Mouse (Mus musculus): Measurements from ENCODE around the gene Coro1c. TPM values are rescaled to one million over a fixed set of nuclear protein-coding genes. Genes with fewer than 3 reads are reported as not detected.

Coro1c gene
- total and polyA plus RNA-seq, 3 experiments = 66.1 to 87.4 (median 69.9) TPM

DNA sequence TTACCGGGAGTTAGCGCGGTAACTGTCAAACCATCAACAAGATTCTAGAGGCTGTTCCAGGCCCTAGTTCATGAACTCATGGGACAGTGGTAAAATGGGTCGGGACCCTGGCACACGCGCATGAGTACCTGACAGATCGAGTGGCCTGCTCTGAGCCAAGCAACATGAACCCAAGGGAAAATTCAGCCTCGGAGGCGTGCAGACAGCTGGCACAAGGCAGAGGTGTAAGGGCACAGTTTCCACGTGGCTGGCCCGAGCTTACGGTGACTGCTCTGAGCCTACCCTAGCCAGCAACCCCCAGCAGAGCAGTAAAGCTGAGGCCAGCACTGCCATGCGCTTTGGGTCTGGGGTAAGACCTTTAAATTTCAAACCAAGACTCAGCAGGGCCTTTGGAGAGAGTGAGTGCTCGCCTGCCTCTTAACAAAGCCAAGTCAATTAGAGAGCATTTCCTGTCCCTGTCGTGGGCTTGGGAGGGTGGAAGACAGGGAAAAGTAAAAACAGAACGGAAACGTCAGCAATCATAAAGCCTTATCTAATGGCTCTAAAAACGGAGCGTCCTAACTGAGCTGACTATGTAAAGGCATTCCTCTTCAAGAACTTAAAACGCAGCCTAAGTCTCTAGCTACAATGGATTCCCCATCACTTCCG is 38.0 kb downstream of the Coro1c start:
- dilution Hi-C loops (cut with MboI; ENCODE audit: extremely low pct_ligation_motif_present, extremely low pct_unique_long_range_greater_than_20kb, low sequenced_read_pairs) = no loop called here
- in situ Hi-C loops (cut with MboI; ENCODE audit: low pct_ligation_motif_present, low pct_unique_long_range_greater_than_20kb, low sequenced_read_pairs) = no loop called here
- Histone ChIP-seq H3K4me3 (replicated peaks in 1 of 3; ENCODE audit: low read depth in 2 of 3, low read length in 2 of 3, poor library complexity in 1 of 3) (no peak overlapping the region), H3K27me3 (replicated peaks) (no peaks in the 10 kb centered on the region), H3K4me2 (ENCODE audit: insufficient read depth, low read depth, poor library complexity, severe bottlenecking) (no peak overlapping the region), H3K79me2 (replicated peaks; ENCODE audit: control insufficient read depth, extremely low read depth, insufficient read depth, poor library complexity, severe bottlenecking) (no peaks in the 10 kb centered on the region), H3K27ac (ENCODE audit: insufficient read depth, low read depth) (no peak overlapping the region), H3K4me1 (ENCODE audit: control insufficient read depth in 1 of 2, insufficient read depth in 2 of 2) (peaks cover 7 to 43% of the 10 kb centered on the region in 2 experiments), H3K36me3 (replicated peaks in 1 of 2; ENCODE audit: control insufficient read depth in 1 of 2, insufficient read depth in 1 of 2, low read length in 1 of 2) (peaks cover 8 to 80% of the 10 kb centered on the region in 2 experiments), H3K9me3 (replicated peaks; ENCODE audit: low read length) (peaks cover 2% of the 10 kb centered on the region), H3K9ac (ENCODE audit: insufficient read depth, low read depth) (no peak overlapping the region)
- DNase-seq (ENCODE audit: extremely low read depth) = no peak
- no peak for TF ChIP-seq CTCF (conservative IDR thresholded peaks at IDR 0.05 in 1 of 2, IDR thresholded peaks at IDR 0.05 in 1 of 2; ENCODE audit: low read depth in 2 of 2, low read length in 2 of 2)
- TF ChIP-seq MAZ (IDR thresholded peaks at IDR 0.05; ENCODE audit: low read depth, low read length) = no peak
- no peak for TF ChIP-seq ZKSCAN1 (IDR thresholded peaks at IDR 0.05; ENCODE audit: borderline replicate concordance, low read depth, low read length)
- no peak for TF ChIP-seq IRF4 (IDR thresholded peaks at IDR 0.05; ENCODE audit: low read depth, low read length)
- no peak for TF ChIP-seq USF1 (IDR thresholded peaks at IDR 0.05; ENCODE audit: low read depth, low read length)
- TF ChIP-seq CHD1 (IDR thresholded peaks at IDR 0.05; ENCODE audit: low read depth, low read length) = no peak
- no peak for TF ChIP-seq RCOR1 (conservative IDR thresholded peaks at IDR 0.05; ENCODE audit: low read depth, low read length)
- TF ChIP-seq MAX (IDR thresholded peaks at IDR 0.05; ENCODE audit: low read length) = no peak
- no peak for TF ChIP-seq HCFC1 (IDR thresholded peaks at IDR 0.05; ENCODE audit: low read depth, low read length)
- no peak for TF ChIP-seq ZMIZ1 (IDR thresholded peaks at IDR 0.05; ENCODE audit: low read depth, low read length)
- no peak for TF ChIP-seq KAT2A (IDR thresholded peaks at IDR 0.05; ENCODE audit: insufficient replicate concordance, low read length)
- TF ChIP-seq EP300 (IDR thresholded peaks at IDR 0.05; ENCODE audit: low read length) = no peak
- no peak for TF ChIP-seq ETS1 (conservative IDR thresholded peaks at IDR 0.05; ENCODE audit: low read depth, low read length)
- TF ChIP-seq NRF1 (IDR thresholded peaks at IDR 0.05; ENCODE audit: low read depth, low read length) = no peak
- no peak for TF ChIP-seq MYC (IDR thresholded peaks at IDR 0.05; ENCODE audit: low read depth, low read length)
- no peak for TF ChIP-seq GABPA (IDR thresholded peaks at IDR 0.05; ENCODE audit: insufficient replicate concordance, low read depth, low read length)
- TF ChIP-seq POLR2AphosphoS2 (IDR thresholded peaks at IDR 0.05; ENCODE audit: low read depth, low read length) = no peak

DNA sequence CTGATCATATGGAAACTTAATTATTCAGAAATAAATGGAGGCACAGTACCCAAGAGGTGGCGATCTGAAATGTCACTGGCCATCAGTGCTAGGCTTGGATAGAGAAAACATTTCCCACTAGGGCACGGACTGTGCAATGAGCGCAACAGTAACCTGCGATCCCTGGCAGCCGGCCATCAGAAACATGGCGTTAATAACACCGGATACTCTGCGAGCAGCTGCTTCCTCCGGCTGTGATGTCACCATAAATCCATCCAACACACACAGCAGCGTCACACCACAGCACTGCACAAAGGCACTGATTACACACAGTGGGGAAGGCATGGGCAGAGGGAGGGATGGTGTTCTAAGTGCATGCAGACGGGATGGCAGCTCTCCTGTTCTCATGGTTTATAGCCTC is 39.4 kb downstream of the Coro1c start:
- H3K9ac ChIP-seq (ENCODE audit: insufficient read depth, low read depth) = no peak overlapping the region
- no peak for DNase-seq (ENCODE audit: extremely low read depth)
- no peaks in the 10 kb centered on the region for H3K27me3 ChIP-seq (replicated peaks)
- no peak for TF ChIP-seq MXI1 (IDR thresholded peaks at IDR 0.05; ENCODE audit: low read depth, low read length)
- TF ChIP-seq ZNF384 (IDR thresholded peaks at IDR 0.05; ENCODE audit: low read depth, low read length) = no peak
- no peak for TF ChIP-seq ZKSCAN1 (IDR thresholded peaks at IDR 0.05; ENCODE audit: borderline replicate concordance, low read depth, low read length)
- no peak for TF ChIP-seq PAX5 (IDR thresholded peaks at IDR 0.05; ENCODE audit: low read length)
- TF ChIP-seq E2F4 (IDR thresholded peaks at IDR 0.05; ENCODE audit: insufficient replicate concordance, low read depth, low read length) = no peak
- no peak for TF ChIP-seq USF1 (IDR thresholded peaks at IDR 0.05; ENCODE audit: low read depth, low read length)
- no peak for TF ChIP-seq CHD2 (IDR thresholded peaks at IDR 0.05; ENCODE audit: low read length)
- TF ChIP-seq BHLHE40 (IDR thresholded peaks at IDR 0.05; ENCODE audit: low read depth, low read length) = no peak
- no peak for TF ChIP-seq ZMIZ1 (IDR thresholded peaks at IDR 0.05; ENCODE audit: low read depth, low read length)
- TF ChIP-seq RCOR1 (conservative IDR thresholded peaks at IDR 0.05; ENCODE audit: low read depth, low read length) = no peak
- TF ChIP-seq SIN3A (IDR thresholded peaks at IDR 0.05; ENCODE audit: low read length) = no peak
- dilution Hi-C loops (cut with MboI; ENCODE audit: extremely low pct_ligation_motif_present, extremely low pct_unique_long_range_greater_than_20kb, low sequenced_read_pairs) (no loop called here), in situ Hi-C loops (cut with MboI; ENCODE audit: low pct_ligation_motif_present, low pct_unique_long_range_greater_than_20kb, low sequenced_read_pairs) (no loop called here)
- no peak overlapping the region for H3K4me2 ChIP-seq (ENCODE audit: insufficient read depth, low read depth, poor library complexity, severe bottlenecking)
- H3K27ac ChIP-seq (ENCODE audit: insufficient read depth, low read depth) = no peak overlapping the region
- H3K79me2 ChIP-seq (replicated peaks; ENCODE audit: control insufficient read depth, extremely low read depth, insufficient read depth, poor library complexity, severe bottlenecking) = no peaks in the 10 kb centered on the region
- H3K9me3 ChIP-seq (replicated peaks; ENCODE audit: low read length) = no peaks in the 10 kb centered on the region
- H3K36me3 ChIP-seq (replicated peaks in 1 of 2; ENCODE audit: control insufficient read depth in 1 of 2, insufficient read depth in 1 of 2, low read length in 1 of 2) = peaks cover 12 to 82% of the 10 kb centered on the region in 2 experiments
- H3K4me1 ChIP-seq (ENCODE audit: control insufficient read depth in 1 of 2, insufficient read depth in 2 of 2) = peaks cover 7 to 31% of the 10 kb centered on the region in 2 experiments
- H3K4me3 ChIP-seq (replicated peaks in 1 of 3; ENCODE audit: low read depth in 2 of 3, low read length in 2 of 3, poor library complexity in 1 of 3) = no peak overlapping the region

Measured in CH12.LX (cell line).